Comparison of ENCODE assay signal across 9 mouse cellular contexts in the genomic region with DNA sequence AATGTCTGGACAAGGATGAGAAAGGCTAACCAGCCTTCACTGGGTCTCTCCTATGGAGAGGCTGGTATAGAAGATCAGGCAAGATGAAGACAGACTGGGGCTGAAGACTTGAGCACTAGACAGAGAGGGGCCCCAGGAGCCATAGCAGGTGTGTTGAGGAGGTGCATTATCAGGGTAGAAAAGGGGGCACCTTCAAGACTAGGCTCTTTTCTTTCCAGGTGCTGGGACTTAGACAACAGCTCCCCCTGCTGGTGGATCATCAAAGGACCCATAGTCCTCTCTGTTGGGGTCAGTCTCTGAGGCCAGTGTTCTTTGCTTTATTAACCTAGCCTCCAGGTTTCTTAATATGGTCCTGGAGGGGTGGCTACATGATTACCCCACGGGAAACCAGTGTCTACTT. TPM values are rescaled to one million over a fixed set of nuclear protein-coding genes. Genes with fewer than 3 reads are reported as not detected.
A peak's percentile ranks its signal among the peaks of the same experiment; 100 is the strongest.
DNase-seq lines count a peak whose midpoint lies in the region; ATAC-seq lines count a peak whose summit lies in the region.
"Had no signal": no experiment of that assay in that cellular context is flagged by ENCODE, and none has a peak within 500 bp of the region (broad histone marks: within the 10 kb centered on the region; RNA-seq: fewer than 3 reads in every experiment).

No protein-coding gene starts in this region.

- DNase-seq in heart, adult 11 months = peak; percentile 93
- peak; percentile 10 to 17 for DNase-seq in CD8-positive naive resting alpha-beta T cell, adult 2 months (ENCODE audit: low read depth in 2 of 2, low spot score in 2 of 2)
- DNase-seq in c-Kit-positive CD71-negative TER-119-negative erythroid progenitor cells, embryonic 14.5 days (ENCODE audit: low read depth) = peak; percentile 58
- DNase-seq in gastrocnemius, postnatal 10 days = peak; percentile 79
- peak; percentile 78 to 80 for DNase-seq in kidney, postnatal 4 days
- DNase-seq in lung, postnatal 36 days = peak; percentile 81
- DNase-seq in testis, postnatal 10 days (ENCODE audit: low spot score) = peak; percentile 86

- no peak for ATAC-seq in heart, embryonic 11.5 days (replicated peaks; ENCODE audit: insufficient number of reproducible peaks, low FRiP score, low TSS enrichment)

- WGBS in heart, embryonic 11.5 days (ENCODE audit: insufficient replicate concordance) = 4% methylated on average over 1 of the region's 1 CpGs

- no peak overlapping the region for H3K9ac ChIP-seq in heart, embryonic 11.5 days (ENCODE audit: low read depth, low read length)

- no peak overlapping the region for H3K4me3 ChIP-seq in heart, embryonic 11.5 days (ENCODE audit: low read depth, low read length)

- no peak overlapping the region for H3K4me2 ChIP-seq in heart, embryonic 11.5 days

- H3K36me3 ChIP-seq in heart, embryonic 11.5 days (ENCODE audit: control insufficient read depth, insufficient read depth, low read length) = no peaks in the 10 kb centered on the region

- peaks cover 38% of the 10 kb centered on the region for H3K27me3 ChIP-seq in heart, embryonic 11.5 days (ENCODE audit: control insufficient read depth, insufficient read depth, low read length)

- H3K9me3 ChIP-seq in heart, embryonic 11.5 days (replicated peaks; ENCODE audit: control insufficient read depth, low read length) = no peaks in the 10 kb centered on the region

- no peak overlapping the region for H3K27ac ChIP-seq in heart, embryonic 11.5 days (ENCODE audit: low read depth, low read length)

- no peaks in the 10 kb centered on the region for H3K4me1 ChIP-seq in heart, embryonic 11.5 days (ENCODE audit: control insufficient read depth, insufficient read depth, low read length)

RNA-seq across cellular contexts. Expression of a gene that starts 7.8 kb away (rescaled TPM):
- polyA plus RNA-seq in heart, embryonic 11.5 days (2014; fragmentation: Nextera tagmentation; extraction: Ambion mirVana) = not detected in 2 replicates
- not detected for total RNA-seq in gastrocnemius, postnatal 10 days (2021)
- total RNA-seq: left cerebral cortex, adult 18-20 months had no signal

RNA-seq across cellular contexts. Expression of a gene that starts 47.7 kb away (rescaled TPM):
- 2.1 and 3.7 TPM in 2 replicates for polyA plus RNA-seq in heart, embryonic 11.5 days (2014; fragmentation: Nextera tagmentation; extraction: Ambion mirVana)
- 100 to 1,000 TPM; 127 to 167 TPM for total RNA-seq in gastrocnemius, postnatal 10 days (2021)

Comparison
In these comparisons a context has a peak if more than half of its experiments do, and no peak if none do; other contexts are left out.
1. DNase-seq: peak in every context shown above with its lines; median percentile 93 in heart, adult 11 months; 86 in testis, postnatal 10 days; 81 in lung, postnatal 36 days; 79 in gastrocnemius, postnatal 10 days; 79 in kidney, postnatal 4 days; 58 in c-Kit-positive CD71-negative TER-119-negative erythroid progenitor cells, embryonic 14.5 days; 14 in CD8-positive naive resting alpha-beta T cell, adult 2 months.